Mouse (Mus musculus) monocyte, adult 59 days (primary cell): ENCODE measurements around the gene Olfr43. TPM values are rescaled to one million over a fixed set of nuclear protein-coding genes. Genes with fewer than 3 reads are reported as not detected.

Experiments
- total RNA-seq, 2 experiments: library from RNA; stranded (reverse); gene quantifications; one replicate each; pipeline ENCODE4 v1.2.4; 2023

Gene Olfr43
- total RNA-seq: not detected

DNA sequence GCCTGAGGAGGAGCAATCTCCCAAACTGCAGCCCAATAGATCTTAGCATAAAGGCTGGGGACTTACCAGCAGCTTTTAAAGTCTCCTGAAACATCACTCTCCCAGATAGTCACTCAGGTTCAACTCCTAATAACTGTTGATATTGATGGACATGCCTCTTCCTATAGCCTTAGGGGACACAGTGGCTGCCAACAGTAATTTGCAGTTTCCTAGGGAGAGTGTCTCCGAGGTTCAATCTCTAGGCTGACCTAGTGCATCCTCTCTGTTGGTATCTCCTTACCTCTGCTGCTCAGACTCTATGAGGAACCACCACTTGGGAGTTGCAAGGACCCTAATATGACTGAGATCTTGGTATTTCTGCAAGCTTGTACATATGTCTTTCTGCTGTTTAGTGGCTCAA, at the start of gene Olfr43:
Gene Olfr43 (minus strand): TSS at position 101 of the 400 bp plus-strand sequence.

DNA sequence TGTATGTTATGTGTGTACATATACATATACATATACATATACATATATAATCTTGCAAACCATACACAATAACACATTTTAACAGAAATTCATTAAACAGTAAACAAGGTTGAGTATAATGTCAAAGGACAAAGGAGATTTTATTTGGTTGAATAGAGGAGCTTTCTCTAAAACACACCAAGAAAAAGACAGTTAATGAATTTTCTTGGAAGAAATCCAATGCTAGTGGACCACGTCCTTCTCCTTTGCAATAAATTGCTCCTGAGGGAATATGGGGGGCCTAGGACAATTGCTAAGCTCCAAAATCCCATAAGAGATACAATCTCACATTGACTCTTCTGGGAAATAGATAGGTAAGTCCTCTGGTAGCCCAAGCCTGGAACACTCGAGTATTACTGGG, 48.3 kb upstream of the Olfr43 start, which contains the start of gene Olfr406:
Gene Olfr406 (plus strand): TSS at position 301 of the 400 bp plus-strand sequence.

DNA sequence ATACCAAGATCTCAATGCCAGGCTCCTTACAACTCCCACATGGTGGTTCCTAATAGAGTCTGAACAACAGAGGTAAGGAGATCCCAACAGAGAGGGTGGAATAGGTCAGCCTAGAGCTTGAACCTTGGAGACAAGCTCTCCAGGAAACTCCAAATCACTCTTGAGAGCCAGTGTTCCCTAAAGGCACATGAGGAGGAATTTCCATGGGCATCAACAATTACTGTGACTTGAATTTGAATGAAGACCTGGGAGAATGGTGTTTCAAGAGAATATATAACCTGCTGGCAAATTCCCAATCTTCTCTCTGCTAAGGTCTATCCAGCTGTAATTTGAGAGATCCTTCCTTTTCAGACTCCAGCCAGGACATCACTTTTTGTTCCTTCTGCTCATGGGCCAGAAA, 25.2 kb downstream of the Olfr43 start, which contains the start of gene Olfr403:
Gene Olfr403 (plus strand): TSS at position 301 of the 400 bp plus-strand sequence.

Other genes with a start within 250 kb of the Olfr43 start
- not detected for gene Olfr398, start 221.0 kb downstream of the Olfr43 start, total RNA-seq
- not detected for gene Olfr139, start 154.8 kb downstream of the Olfr43 start, total RNA-seq
- gene Olfr399, start 154.8 kb downstream of the Olfr43 start, total RNA-seq: not detected
- not detected for gene Zfp616, start 141.4 kb downstream of the Olfr43 start, total RNA-seq
- gene Olfr401, start 97.7 kb downstream of the Olfr43 start, total RNA-seq: not detected
- not detected for gene Olfr402, start 57.9 kb downstream of the Olfr43 start, total RNA-seq
- not detected for gene Olfr403, start 25.1 kb downstream of the Olfr43 start, total RNA-seq
- gene Olfr406, start 48.4 kb upstream of the Olfr43 start, total RNA-seq: not detected
- not detected for gene Olfr59, start 72.4 kb upstream of the Olfr43 start, total RNA-seq
- not detected for gene Olfr410, start 126.7 kb upstream of the Olfr43 start, total RNA-seq
- under 1 TPM in 1 of 2 experiments, not detected in 1; 0.47 TPM for gene Olfr411, start 141.3 kb upstream of the Olfr43 start, total RNA-seq
- not detected for gene Olfr412, start 150.7 kb upstream of the Olfr43 start, total RNA-seq